Mouse (Mus musculus) A20 (cell line): ENCODE results near the gene Clk4.
A peak's percentile ranks its signal among the peaks of the same experiment; 100 is the strongest.

Experiments
- DNase-seq: peaks from one replicate; pipeline ENCODE4 v3.0.0-alpha.2; 2011; ENCODE audit warnings: low read depth, low spot score

Gene Clk4

GRCm38 (mm10) chr11:51261680-51262219 lies at the start of gene Clk4:
Clk4 (plus strand) TSS chr11:51261730.
- no peak for DNase-seq

DNA sequence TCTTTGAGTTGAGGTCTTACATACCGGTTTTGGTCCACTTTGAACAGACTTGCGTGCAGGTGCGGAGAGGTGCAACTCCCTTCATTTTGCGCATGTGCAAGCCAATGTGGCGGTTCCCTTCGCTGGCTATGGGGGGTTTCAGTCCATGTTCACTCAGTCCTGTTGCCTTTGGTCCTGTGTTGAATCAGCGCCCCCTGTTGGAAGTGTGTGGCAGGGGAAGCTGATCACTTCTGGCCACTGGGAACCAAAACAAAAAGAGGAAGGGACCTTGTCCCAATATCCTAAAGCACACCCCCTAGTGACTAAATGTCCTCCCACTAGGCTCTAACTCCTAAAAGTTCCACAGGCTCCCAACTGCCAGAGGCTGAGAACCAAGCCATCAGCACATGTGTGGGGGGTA lies 47.5 kb upstream of the Clk4 start:
- DNase-seq: peak; percentile 28

- peak; percentile 33 for DNase-seq
Observed at GRCm38 (mm10) chr11:51219396-51219980, 42.0 kb upstream of the Clk4 start.

DNA sequence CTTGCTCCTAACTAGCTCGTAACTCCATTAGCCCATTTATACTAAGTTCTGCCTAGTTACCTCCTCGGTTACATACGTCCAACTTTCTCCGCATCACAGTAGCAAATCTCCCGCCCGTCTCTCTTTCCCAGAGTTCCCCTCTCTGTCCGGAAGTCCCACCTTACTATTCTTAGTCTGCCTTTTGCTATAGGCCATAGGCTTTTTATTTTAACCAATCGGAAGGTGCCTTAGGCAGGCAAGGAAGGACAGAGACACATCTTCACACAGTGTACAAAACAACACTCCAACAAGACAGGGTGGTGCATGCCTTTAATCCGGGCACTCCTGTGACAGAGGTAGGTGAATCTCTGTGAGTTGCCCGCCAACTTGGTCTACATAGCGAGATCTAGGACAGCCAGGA lies 41.2 kb upstream of the Clk4 start, which contains the start of gene Gm12569:
TSS of gene Gm12569 (plus strand) at position 166 of the 400 bp plus-strand sequence.
- peak; percentile 73 for DNase-seq

GRCm38 (mm10) chr11:51227104-51227503 lies 34.4 kb upstream of the Clk4 start:
- no peak for DNase-seq

GRCm38 (mm10) chr11:51234626-51235025 lies 26.9 kb upstream of the Clk4 start:
- no peak for DNase-seq

DNA sequence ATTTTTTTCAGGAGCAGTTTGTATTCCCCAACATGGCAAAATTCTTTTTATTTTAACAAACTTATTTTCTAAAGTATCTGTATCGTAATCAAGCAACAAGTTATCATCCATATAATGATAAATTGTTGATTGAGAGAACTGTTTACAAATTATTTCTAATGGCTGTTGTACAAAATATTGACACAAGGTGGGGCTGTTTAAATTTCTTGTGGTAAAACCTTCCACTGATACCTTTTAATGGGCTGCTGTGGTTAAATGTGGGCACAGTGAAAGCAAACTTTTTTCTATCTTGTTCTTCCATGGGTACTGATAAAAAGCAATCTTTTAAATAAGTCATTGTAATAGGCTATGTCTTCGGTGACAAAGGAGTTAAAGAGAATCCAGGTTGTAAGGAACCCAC lies 18.6 kb upstream of the Clk4 start:
- peak; percentile 24 for DNase-seq

GRCm38 (mm10) chr11:51257006-51257405 lies 4.5 kb upstream of the Clk4 start:
- DNase-seq: no peak

DNA sequence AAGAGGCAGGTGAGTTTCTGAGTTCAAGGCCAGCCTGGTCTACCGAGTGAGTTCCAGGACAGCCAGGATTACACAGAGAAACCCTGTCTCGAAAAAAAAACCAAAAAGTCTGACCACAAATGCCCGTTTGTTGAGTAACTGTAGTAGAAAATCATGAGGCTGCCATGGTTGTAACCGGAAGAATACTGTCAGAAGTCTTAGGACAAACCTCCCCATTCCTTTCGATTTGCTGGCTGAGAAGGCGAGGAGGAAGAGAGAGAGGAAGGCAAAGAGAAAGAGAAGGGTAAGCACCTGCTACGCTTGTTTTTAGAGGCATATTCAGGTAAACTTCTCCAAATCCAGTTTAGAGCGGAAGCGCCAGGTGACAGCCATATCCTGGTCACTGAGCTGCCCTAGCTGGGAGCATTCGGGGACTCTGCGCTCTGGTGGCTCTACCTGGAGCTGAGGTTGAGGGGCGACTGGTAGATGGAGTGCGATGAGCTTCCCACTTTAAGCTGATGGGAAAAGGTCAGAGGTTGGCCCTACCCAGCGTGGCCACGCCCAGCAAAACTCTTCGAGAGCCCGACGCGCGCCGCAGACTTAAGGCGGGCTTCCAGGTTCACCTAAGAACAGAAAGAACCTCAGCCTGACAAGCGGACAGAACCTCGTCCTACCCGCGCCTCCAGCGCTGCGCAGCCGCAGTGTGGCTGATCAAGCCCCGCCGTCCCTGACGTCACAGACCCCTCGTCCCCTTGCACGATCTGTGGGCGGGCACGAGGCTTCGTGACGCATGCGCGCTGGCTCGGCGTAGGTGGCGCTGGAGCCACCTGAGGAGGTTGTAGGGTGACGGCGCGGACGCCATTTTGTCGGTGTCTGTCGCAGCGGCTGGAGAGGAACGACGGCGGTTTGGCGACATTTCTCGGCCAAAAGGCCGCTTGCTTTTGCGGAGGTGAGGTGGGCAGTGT lies 1.1 kb downstream of the Clk4 start, which contains the start of gene BC049762:
TSS of gene BC049762 (minus strand) at position 705 of the 944 bp plus-strand sequence.
- peak; percentile 99 for DNase-seq

GRCm38 (mm10) chr11:51263286-51263831 lies 1.8 kb downstream of the Clk4 start:
- DNase-seq: peak; percentile 66

DNA sequence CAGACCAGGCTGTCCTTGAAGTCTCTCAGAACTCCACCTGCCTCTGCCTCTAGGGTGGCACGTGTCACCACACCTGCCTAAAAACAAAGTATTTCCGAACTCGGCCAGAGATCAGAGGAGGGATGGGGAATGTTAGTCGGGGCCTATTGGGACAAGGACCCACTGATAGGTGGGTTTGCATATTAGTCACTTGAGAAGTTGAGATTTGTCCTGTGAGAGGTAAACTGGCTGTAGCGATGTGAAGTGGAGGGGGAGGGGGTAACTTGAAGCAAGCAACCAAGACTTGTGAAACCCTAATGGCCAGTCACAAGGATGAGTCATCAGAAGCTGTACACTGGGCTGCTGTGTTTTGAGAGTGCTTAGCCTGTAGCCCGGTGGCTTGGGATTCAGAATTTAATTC lies 2.8 kb downstream of the Clk4 start:
- peak; percentile 82 for DNase-seq

GRCm38 (mm10) chr11:51265326-51265725 lies 3.8 kb downstream of the Clk4 start:
- DNase-seq: peak; percentile 56

- no peak for DNase-seq
Observed at GRCm38 (mm10) chr11:51274418-51274817, 12.9 kb downstream of the Clk4 start.

- DNase-seq: no peak
Observed at GRCm38 (mm10) chr11:51289564-51290041, 28.1 kb downstream of the Clk4 start, which contains the start of gene Col23a1. Col23a1 (plus strand) TSS chr11:51289920.

DNA sequence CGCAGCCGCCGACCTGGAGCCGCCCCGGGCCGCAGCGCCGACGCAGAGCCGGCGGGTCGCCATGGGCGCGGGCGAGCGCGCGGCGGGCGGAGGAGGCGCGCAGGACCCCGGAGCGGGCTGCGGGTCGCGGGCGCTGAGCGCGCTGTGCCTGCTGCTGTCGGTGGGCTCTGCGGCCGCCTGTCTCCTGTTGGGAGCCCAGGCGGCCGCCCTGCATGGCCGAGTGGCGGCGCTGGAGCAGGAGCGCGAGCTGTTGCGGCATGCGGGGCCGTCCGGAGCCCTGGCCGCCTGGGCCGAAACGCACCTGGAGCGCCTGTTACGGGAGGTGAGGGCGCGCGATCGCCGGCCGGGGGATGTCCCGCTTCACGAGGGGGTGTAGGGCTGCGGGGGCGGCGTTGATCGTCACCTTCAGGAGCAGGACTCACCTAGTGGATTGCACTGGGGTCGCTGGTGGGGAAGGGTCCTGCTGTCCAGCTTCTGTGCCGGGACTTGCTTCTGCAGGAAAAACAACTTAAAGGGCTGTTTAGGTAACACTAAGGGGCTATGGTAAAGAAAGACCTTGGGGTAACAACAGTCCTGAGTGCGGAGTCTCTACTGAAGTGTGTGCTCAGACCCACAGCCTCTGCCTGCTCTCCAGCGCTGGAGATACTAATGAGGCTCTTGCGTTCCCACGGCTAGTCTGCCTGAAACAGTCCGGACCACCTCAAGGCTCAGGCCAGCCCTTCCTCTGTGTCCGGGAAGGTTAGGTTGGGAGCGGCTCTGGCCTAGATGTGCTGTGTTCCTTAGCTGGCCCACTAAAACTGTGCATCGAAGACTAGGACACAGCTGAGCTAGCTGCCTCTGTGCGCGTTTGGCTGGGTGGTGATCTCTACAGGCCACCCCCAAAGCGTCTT lies 28.8 kb downstream of the Clk4 start:
- no peak for DNase-seq

GRCm38 (mm10) chr11:51293956-51294530 lies 32.5 kb downstream of the Clk4 start:
- no peak for DNase-seq

GRCm38 (mm10) chr11:51295742-51296141 lies 34.2 kb downstream of the Clk4 start:
- DNase-seq: no peak

- DNase-seq: no peak
Observed at GRCm38 (mm10) chr11:51298691-51299090, 37.2 kb downstream of the Clk4 start.

DNA sequence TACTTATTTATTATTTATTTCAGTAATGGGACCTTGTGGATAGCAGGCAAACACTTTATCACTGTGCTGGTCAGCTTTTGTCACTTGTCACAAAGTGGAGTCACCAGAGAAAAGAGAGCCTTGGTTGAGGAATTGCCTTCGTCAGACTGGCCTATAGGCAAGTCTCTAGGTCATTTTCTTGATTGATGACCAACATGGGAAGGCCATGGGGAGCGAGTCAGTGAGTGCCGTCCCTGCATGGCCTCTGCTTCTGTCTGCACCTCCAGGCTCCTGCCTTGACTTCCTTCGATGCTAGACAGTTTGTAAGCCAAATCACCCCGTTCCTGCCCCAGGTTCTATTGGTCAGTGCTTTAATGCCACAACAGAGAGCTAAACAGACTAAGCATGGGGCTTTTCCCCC lies 40.9 kb downstream of the Clk4 start:
- no peak for DNase-seq

DNA sequence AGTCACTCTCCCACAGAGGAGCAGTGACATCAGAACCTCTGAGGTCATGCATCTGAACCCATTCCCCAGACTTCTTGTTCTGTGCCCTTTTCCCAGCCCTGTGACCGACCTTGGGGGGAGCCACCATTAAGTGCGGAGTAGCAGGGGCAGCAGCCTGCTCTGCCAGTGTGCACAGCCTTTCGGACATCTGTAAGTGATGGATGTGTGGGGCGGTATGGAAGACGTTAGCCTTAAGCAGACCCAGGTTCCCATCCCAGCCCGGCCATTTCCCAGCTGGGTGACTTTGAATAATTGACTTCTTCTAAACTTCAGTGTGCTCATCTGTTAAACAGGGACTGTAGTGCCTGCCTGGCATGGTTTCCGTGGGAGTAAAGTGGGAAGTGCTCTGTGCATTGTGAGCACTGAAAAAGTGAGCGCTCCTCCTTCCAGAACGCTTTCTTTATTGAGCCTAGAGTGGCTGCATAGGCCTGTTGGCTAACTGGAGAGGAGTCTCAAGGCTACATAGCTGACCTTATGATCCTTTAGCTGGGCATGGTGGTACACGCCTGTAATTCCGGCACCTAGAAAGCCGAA lies 42.5 kb downstream of the Clk4 start:
- DNase-seq: no peak
